Mouse (Mus musculus): Measurements from ENCODE around the gene Mrps18b.
"Not testable (repeated sequence)": the region's sequence is repeated elsewhere in the genome, so short reads cannot be mapped to it uniquely, and the experiment has no call there.

Mrps18b gene

GRCm38 (mm10) chr17:35916297-35917142 lies at the start of gene Mrps18b, which contains the start of gene Ppp1r10:
Gene Mrps18b, minus strand, starts transcription at chr17:35916389.
Gene Ppp1r10, plus strand, starts transcription at chr17:35916434.
- DNase-seq (ENCODE audit: extremely low spot score, low read depth, low spot score): peak; percentile 94

GRCm38 (mm10) chr17:35963279-35963678 lies 47.1 kb upstream of the Mrps18b start:
- DNase-seq (ENCODE audit: extremely low spot score, low read depth, low spot score): no peak

- no peak for DNase-seq (ENCODE audit: extremely low spot score, low read depth, low spot score)
Measured at GRCm38 (mm10) chr17:35958533-35959223, 42.5 kb upstream of the Mrps18b start.

GRCm38 (mm10) chr17:35954665-35955064 lies 38.5 kb upstream of the Mrps18b start:
- no peak for DNase-seq (ENCODE audit: extremely low spot score, low read depth, low spot score)

- DNase-seq (ENCODE audit: extremely low spot score, low read depth, low spot score): not testable (repeated sequence)
Measured at GRCm38 (mm10) chr17:35952559-35952958, 36.4 kb upstream of the Mrps18b start.

- DNase-seq (ENCODE audit: extremely low spot score, low read depth, low spot score): not testable (repeated sequence)
Measured at GRCm38 (mm10) chr17:35950946-35951345, 34.8 kb upstream of the Mrps18b start.

- no peak for DNase-seq (ENCODE audit: extremely low spot score, low read depth, low spot score)
Measured at GRCm38 (mm10) chr17:35939941-35940340, 23.8 kb upstream of the Mrps18b start.

GRCm38 (mm10) chr17:35939108-35939507 lies 22.9 kb upstream of the Mrps18b start:
- DNase-seq (ENCODE audit: extremely low spot score, low read depth, low spot score): no peak

GRCm38 (mm10) chr17:35937700-35938348 lies 21.6 kb upstream of the Mrps18b start:
- DNase-seq (ENCODE audit: extremely low spot score, low read depth, low spot score): no peak

- DNase-seq (ENCODE audit: extremely low spot score, low read depth, low spot score): not testable (repeated sequence)
Measured at GRCm38 (mm10) chr17:35935763-35936162, 19.6 kb upstream of the Mrps18b start.

GRCm38 (mm10) chr17:35932608-35933007 lies 16.4 kb upstream of the Mrps18b start:
- DNase-seq (ENCODE audit: extremely low spot score, low read depth, low spot score): no peak

GRCm38 (mm10) chr17:35930627-35931026 lies 14.4 kb upstream of the Mrps18b start:
- DNase-seq (ENCODE audit: extremely low spot score, low read depth, low spot score): no peak

GRCm38 (mm10) chr17:35929534-35929933 lies 13.3 kb upstream of the Mrps18b start:
- no peak for DNase-seq (ENCODE audit: extremely low spot score, low read depth, low spot score)

- DNase-seq (ENCODE audit: extremely low spot score, low read depth, low spot score): no peak
Measured at GRCm38 (mm10) chr17:35927471-35927870, 11.3 kb upstream of the Mrps18b start.

- no peak for DNase-seq (ENCODE audit: extremely low spot score, low read depth, low spot score)
Measured at GRCm38 (mm10) chr17:35923281-35923680, 7.1 kb upstream of the Mrps18b start.

- no peak for DNase-seq (ENCODE audit: extremely low spot score, low read depth, low spot score)
Measured at GRCm38 (mm10) chr17:35922566-35922965, 6.4 kb upstream of the Mrps18b start.

GRCm38 (mm10) chr17:35921710-35922109 lies 5.5 kb upstream of the Mrps18b start:
- DNase-seq (ENCODE audit: extremely low spot score, low read depth, low spot score): no peak

GRCm38 (mm10) chr17:35920862-35921562 lies 4.8 kb upstream of the Mrps18b start:
- no peak for DNase-seq (ENCODE audit: extremely low spot score, low read depth, low spot score)

- no peak for DNase-seq (ENCODE audit: extremely low spot score, low read depth, low spot score)
Measured at GRCm38 (mm10) chr17:35920384-35920783, 4.2 kb upstream of the Mrps18b start.

- no peak for DNase-seq (ENCODE audit: extremely low spot score, low read depth, low spot score)
Measured at GRCm38 (mm10) chr17:35919864-35920301, 3.7 kb upstream of the Mrps18b start.
